Mouse (Mus musculus) heart, embryonic 14.5 days (tissue): ENCODE measurements at regions not wholly inside any gene's neighbourhood (a gene's known extent, or its start where the extent isn't known, plus 50 kb on each side); places are given as distances from the start of the nearest gene placed in this dataset.

ENCODE experiments used
- ATAC-seq: fragments of 200-750 bp; cut with Nextera tagmentation; 2 replicates; pipeline ENCODE4 v1.8.0; 2017; ENCODE audit warnings: low read depth, moderate TSS enrichment; ENCODE audit not compliant: insufficient number of reproducible peaks, insufficient read depth, low FRiP score
- H3K27ac ChIP-seq, 2 experiments: fragments of 200-500 bp in 1 of 2; fragments of 300-500 bp in 1 of 2; sonication (generic) in 1 of 2; replicated peaks in 1 of 2; 2 replicates each; pipeline ENCODE4 v1.5.1; 2012 to 2014; ENCODE audit warnings: low read depth in 2 of 2, low read length in 2 of 2, control low read depth in 1 of 2, mild to moderate bottlenecking in 1 of 2, mixed read lengths in 1 of 2; ENCODE audit not compliant: control insufficient read depth in 1 of 2, insufficient read depth in 1 of 2
- H3K27me3 ChIP-seq: fragments of 300-500 bp; sonication (generic); 2 replicates; pipeline ENCODE4 v1.6.1; 2014; ENCODE audit warnings: mild to moderate bottlenecking, low read length, control low read depth; ENCODE audit not compliant: control insufficient read depth, insufficient read depth
- H3K36me3 ChIP-seq: fragments of 300-500 bp; sonication (generic); 2 replicates; pipeline ENCODE4 v1.6.1; 2014; ENCODE audit warnings: mild to moderate bottlenecking, control low read depth, low read length, mixed read lengths; ENCODE audit not compliant: control insufficient read depth, insufficient read depth
- H3K4me1 ChIP-seq, 2 experiments: fragments of 200-500 bp in 1 of 2; fragments of 300-500 bp in 1 of 2; sonication (generic) in 1 of 2; 2 replicates each; pipeline ENCODE4 v1.6.1; 2012 to 2014; ENCODE audit warnings: low read length in 2 of 2, control low read depth in 1 of 2, mixed read lengths in 1 of 2; ENCODE audit not compliant: control insufficient read depth in 2 of 2, insufficient read depth in 2 of 2
- H3K4me2 ChIP-seq: fragments of 300-500 bp; sonication (generic); 2 replicates; pipeline ENCODE4 v1.6.1; 2014; ENCODE audit warnings: mild to moderate bottlenecking, low read length
- H3K4me3 ChIP-seq, 2 experiments: fragments of 200-500 bp in 1 of 2; fragments of 300-500 bp in 1 of 2; sonication (generic) in 1 of 2; 2 replicates each; pipeline ENCODE4 v1.5.1; 2012 to 2014; ENCODE audit warnings: low read length in 2 of 2, mild to moderate bottlenecking in 2 of 2, control low read depth in 1 of 2, low read depth in 1 of 2, moderate library complexity in 1 of 2; ENCODE audit not compliant: control insufficient read depth in 1 of 2, insufficient read depth in 1 of 2
- H3K9ac ChIP-seq: fragments of 300-500 bp; sonication (generic); 2 replicates; pipeline ENCODE4 v1.6.1; 2014; ENCODE audit warnings: mild to moderate bottlenecking, low read length
- H3K9me3 ChIP-seq: fragments of 300-500 bp; sonication (generic); 2 replicates; pipeline ENCODE4 v1.6.1; 2016; ENCODE audit warnings: low read length, control low read depth; ENCODE audit not compliant: control insufficient read depth
- WGBS: fragments of 180-500 bp; shearing (Covaris S2); extraction: QIAGEN DNeasy Blood & Tissue Kit; methylation state at CpG from one replicate; pipeline ENCODE4 v1.1.7; 2014; 5-methylcytosine and 5-hydroxymethylcytosine counted together

- Histone ChIP-seq H3K27ac (no peak overlapping the region), H3K4me3 (no peak overlapping the region), H3K27me3 (no peaks in the 10 kb centered on the region), H3K36me3 (no peaks in the 10 kb centered on the region), H3K9ac (no peak overlapping the region), H3K4me1 (peaks cover 0 to 6% of the 10 kb centered on the region in 2 experiments; a peak in 3 of 4 replicates), H3K9me3 (no peaks in the 10 kb centered on the region), H3K4me2 (no peak overlapping the region)
- 52% methylated on average over 4 of the region's 4 CpGs for WGBS
- ATAC-seq, result no peak
These were observed 165.6 kb downstream of the Kdr start for GRCm38 (mm10) chr5:75812686-75813085.

GRCm38 (mm10) chr5:75808551-75809332, 169.5 kb downstream of the Kdr start:
- Histone ChIP-seq H3K4me2 (no peak overlapping the region), H3K9me3 (peaks cover 6% of the 10 kb centered on the region), H3K9ac (no peak overlapping the region), H3K27ac (peak overlapping the region in 1 of 2 experiments; percentile 53; a peak in 1 of 4 replicates), H3K27me3 (no peaks in the 10 kb centered on the region), H3K4me1 (peaks cover 0 to 2% of the 10 kb centered on the region in 2 experiments; a peak in 1 of 4 replicates), H3K4me3 (no peak overlapping the region), H3K36me3 (no peaks in the 10 kb centered on the region)
- ATAC-seq, result no peak
- WGBS, result 76% methylated on average over 18 of the region's 18 CpGs

- no peak for ATAC-seq
- no peak overlapping the region for H3K4me3 ChIP-seq
- H3K36me3 ChIP-seq, result no peaks in the 10 kb centered on the region
- peaks cover 2 to 3% of the 10 kb centered on the region in 2 experiments; a peak in 3 of 4 replicates for H3K4me1 ChIP-seq
- H3K9ac ChIP-seq, result no peak overlapping the region
- WGBS, result 79% methylated on average over 2 of the region's 2 CpGs
- H3K9me3 ChIP-seq, result peaks cover 6% of the 10 kb centered on the region
- no peak overlapping the region for H3K27ac ChIP-seq
- no peaks in the 10 kb centered on the region for H3K27me3 ChIP-seq
- H3K4me2 ChIP-seq, result no peak overlapping the region
These were observed 173.2 kb downstream of the Kdr start for GRCm38 (mm10) chr5:75805011-75805410.

- ATAC-seq, result no peak
- H3K9me3 ChIP-seq, result peaks cover 6% of the 10 kb centered on the region
- no peak overlapping the region for H3K9ac ChIP-seq
- H3K4me2 ChIP-seq, result no peak overlapping the region
- no peak overlapping the region for H3K27ac ChIP-seq
- H3K4me1 ChIP-seq, result peaks cover 2 to 3% of the 10 kb centered on the region in 2 experiments; a peak in 3 of 4 replicates
- H3K4me3 ChIP-seq, result no peak overlapping the region
- no peaks in the 10 kb centered on the region for H3K36me3 ChIP-seq
- H3K27me3 ChIP-seq, result no peaks in the 10 kb centered on the region
- 77% methylated on average over 2 of the region's 2 CpGs for WGBS
These were observed 173.9 kb downstream of the Kdr start for GRCm38 (mm10) chr5:75804340-75804739.

- Histone ChIP-seq H3K27me3 (no peaks in the 10 kb centered on the region), H3K36me3 (no peaks in the 10 kb centered on the region), H3K27ac (no peak overlapping the region), H3K4me3 (no peak overlapping the region), H3K4me2 (no peak overlapping the region), H3K9ac (no peak overlapping the region), H3K4me1 (peaks cover 0 to 3% of the 10 kb centered on the region in 2 experiments; a peak in 2 of 4 replicates), H3K9me3 (peaks cover 6% of the 10 kb centered on the region)
- WGBS, result 92% methylated on average over 2 of the region's 2 CpGs
- ATAC-seq, result no peak
These were observed 175.2 kb downstream of the Kdr start for GRCm38 (mm10) chr5:75803012-75803411.

GRCm38 (mm10) chr5:75800040-75800989, 177.9 kb downstream of the Kdr start:
- Histone ChIP-seq H3K4me3 (no peak overlapping the region), H3K4me2 (no peak overlapping the region), H3K9ac (no peak overlapping the region), H3K9me3 (peaks cover 3% of the 10 kb centered on the region), H3K27me3 (no peaks in the 10 kb centered on the region), H3K27ac (no peak overlapping the region), H3K4me1 (peaks cover 0 to 3% of the 10 kb centered on the region in 2 experiments; a peak in 2 of 4 replicates), H3K36me3 (no peaks in the 10 kb centered on the region)
- no peak for ATAC-seq
- WGBS, result 53% methylated on average over 18 of the region's 18 CpGs

GRCm38 (mm10) chr5:75799627-75800026, 178.6 kb downstream of the Kdr start:
- Histone ChIP-seq H3K27me3 (no peaks in the 10 kb centered on the region), H3K27ac (no peak overlapping the region), H3K4me2 (no peak overlapping the region), H3K9me3 (no peaks in the 10 kb centered on the region), H3K4me3 (no peak overlapping the region), H3K4me1 (peaks cover 0 to 3% of the 10 kb centered on the region in 2 experiments; a peak in 2 of 4 replicates), H3K36me3 (no peaks in the 10 kb centered on the region), H3K9ac (no peak overlapping the region)
- ATAC-seq, result no peak
- 79% methylated on average over 4 of the region's 4 CpGs for WGBS
